Mouse (Mus musculus): ENCODE data around the gene Tuba4a.
A peak's percentile ranks its signal among the peaks of the same experiment; 100 is the strongest.
"Not testable (repeated sequence)": the region's sequence is repeated elsewhere in the genome, so short reads cannot be mapped to it uniquely, and the experiment has no call there.

Tuba4a gene

DNA sequence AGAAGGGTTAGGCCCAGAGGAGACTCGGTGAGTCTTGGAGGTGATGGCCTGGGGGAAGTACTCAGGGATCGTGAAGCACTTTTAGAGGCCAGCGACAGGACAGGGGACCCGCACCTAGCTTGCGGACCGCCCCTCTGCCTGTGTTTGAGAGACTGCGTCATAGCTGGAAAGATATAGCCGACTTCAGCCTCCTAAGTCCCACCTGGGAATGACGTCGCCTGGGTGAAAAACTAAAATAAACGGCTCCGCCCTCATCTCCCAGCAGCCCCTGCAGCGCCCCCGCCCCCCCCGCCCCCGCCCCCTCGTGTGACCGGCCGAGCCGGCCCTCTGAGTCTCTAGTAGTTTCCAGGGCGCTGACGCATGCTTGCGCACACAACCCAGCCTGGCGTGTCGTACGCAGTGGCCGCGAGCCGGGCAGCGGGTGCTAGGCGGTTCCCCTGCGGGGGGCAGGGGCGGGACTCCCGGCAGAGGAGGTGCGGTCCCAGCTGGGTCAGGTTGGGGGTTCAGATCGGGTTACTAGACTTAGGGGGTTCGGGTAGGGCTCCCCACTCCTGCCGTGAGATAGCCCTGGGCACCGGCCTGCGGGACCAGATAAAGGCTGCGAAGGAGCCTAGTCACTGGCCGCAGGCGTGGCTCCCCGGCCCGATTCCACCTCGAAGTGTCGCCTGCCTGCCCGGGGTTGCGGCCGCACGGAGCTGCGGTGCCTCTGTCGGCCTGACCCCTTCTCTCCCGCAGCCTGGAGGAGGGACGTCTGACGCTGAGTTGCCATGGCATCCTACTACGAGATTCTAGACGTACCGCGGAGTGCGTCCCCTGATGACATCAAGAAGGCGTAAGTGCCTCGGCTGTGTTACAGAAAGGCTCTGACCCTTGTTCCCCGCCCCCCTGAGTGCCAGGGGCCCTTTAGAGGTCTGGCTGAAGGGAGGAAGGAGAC is 16.7 kb upstream of the Tuba4a start, which contains the start of gene Dnajb2:
Gene Dnajb2, plus strand, starts transcription at position 290 of the 934 bp plus-strand sequence.
- DNase-seq (ENCODE audit: low spot score in 2 of 2) = peak; percentile 77 to 83

DNA sequence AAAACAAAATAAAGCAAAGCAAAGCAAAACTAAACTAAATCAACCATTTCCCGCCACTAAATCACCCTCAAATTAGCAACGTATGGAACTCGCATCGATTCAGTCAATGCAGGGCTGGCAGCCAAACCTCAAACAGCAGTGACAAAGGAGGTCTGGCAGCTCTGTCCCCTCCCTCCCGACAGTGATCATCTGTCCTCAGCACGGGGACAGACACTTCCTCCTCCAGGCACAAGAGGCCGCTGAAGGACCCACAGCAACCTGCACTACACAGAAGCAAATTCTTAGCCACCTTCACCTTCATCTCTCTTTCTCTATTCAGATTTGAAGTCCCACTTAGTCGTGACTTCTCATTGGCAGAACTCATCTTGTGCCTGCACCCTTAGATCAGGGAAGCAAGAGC is 14.9 kb upstream of the Tuba4a start:
- DNase-seq (ENCODE audit: low spot score in 2 of 2) = peak in 1 of 2 experiments; percentile 72

DNA sequence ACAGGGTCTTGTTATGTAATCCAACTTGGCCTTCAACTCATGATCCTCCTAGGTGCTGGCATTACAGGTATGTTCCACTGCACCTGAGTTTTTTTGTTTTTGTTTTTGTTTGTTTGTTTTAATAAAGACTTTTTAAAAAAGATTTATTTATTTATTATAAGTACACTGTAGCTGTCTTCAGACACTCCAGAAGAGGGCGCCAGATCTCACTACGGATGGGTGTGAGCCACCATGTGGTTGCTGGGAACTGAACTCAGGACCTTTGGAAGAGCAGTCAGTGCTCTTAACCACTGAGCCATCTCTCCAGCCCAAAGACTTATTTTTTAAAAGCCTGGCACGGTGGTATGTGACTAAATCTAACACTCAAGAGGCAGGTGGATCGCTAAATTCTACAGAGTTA is 12.8 kb upstream of the Tuba4a start:
- DNase-seq (ENCODE audit: low spot score in 2 of 2) = not testable (repeated sequence)

DNA sequence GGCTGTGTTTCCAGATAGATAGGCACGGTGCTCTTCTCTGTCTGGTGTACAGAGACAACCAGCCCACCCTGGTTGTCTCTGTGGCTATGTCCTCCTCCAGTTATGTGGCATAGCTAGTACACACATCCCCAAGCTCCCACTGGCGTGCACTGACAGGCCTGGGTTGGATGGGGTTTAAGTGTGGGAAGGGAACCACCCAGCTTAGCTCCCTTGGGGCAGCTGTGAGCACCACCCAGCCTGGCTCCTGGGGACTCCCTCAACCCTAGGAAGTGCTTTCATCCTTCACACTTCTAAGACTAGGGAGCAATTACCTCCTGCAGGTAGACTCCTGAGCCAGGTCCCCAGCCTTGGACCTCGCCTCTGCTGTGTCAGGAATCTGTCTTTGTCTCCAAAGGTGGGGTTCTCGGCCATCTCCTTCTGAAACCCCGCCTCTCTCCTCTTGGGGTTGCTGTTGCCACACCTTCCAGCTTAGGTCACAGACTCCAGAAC is 12.0 kb upstream of the Tuba4a start, which contains the start of gene A630095N17Rik:
Gene A630095N17Rik, minus strand, starts transcription at position 439 of the 489 bp plus-strand sequence.
- DNase-seq (ENCODE audit: low spot score in 2 of 2) = no peak

DNA sequence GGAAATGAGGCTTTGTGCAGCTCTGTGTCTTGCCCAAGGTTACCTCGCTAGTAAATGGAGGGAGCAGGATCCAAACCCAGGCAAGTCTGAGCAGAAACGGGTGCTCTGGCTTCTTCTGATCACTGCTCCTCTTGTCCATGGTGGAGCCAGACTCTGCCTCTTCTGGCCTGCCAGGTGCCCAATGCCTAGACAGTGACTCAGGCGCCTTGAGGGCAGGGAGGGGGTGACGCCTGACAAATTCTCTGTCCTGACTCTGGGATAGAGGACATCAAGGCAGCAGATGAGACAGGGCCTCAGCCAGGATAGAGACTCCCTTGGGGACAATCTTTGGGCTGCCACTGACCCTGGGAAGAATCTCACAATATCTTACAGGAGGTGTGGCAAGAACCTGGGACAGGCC is 11.6 kb upstream of the Tuba4a start:
- DNase-seq (ENCODE audit: low spot score in 2 of 2) = no peak

DNA sequence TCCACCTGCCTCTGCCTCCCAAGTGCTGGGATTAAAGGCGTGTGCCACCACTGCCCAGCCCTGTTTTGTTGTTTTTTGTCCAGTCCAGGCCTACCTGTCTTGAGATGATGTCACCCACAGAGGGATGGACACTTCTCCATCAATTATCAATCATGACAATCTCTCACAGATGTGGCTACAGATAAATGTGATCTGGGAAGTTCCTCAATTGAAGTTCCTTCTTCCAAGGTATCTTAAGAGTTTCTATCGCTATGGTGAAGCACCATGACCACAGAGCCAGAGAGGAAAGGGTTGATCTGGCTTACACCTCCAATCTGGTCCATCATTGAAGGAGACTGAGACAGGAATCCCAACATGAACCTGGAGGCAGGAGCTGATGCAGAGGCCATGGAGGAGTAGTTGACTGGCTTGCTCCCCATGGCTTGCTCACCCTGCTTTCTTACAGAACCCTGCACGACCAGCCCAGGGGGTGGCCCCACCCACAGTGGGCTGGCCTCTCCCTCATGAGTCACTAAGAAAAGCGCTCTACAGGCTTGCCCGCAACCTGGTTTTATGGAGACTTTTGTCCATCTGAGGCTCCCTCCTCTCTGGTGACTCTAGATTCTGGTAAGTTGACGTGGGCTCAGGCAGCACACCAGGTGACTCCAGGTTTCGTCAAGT is 10.8 kb upstream of the Tuba4a start:
- DNase-seq (ENCODE audit: low spot score in 2 of 2) = no peak

DNA sequence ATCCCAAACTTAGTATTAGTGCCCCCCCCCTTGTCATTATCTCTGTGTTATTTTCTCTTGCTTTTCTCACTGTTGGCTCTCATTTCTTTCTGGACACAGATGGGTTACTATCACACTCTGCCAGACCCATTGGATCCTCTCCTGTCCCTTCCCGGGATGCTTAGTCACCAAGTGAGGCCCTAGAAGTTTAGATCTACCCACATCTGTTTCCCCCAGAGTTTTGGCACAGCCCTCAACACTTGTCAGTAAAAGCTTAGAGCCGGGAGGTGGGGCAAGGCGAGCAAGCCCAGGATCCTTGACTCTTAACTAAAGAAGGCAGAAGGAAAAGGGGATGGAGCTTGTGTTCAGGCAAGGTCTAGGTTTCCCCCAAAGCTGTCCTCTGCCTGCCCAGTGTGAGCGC is 9.5 kb upstream of the Tuba4a start:
- no peak for DNase-seq (ENCODE audit: low spot score in 2 of 2)

DNA sequence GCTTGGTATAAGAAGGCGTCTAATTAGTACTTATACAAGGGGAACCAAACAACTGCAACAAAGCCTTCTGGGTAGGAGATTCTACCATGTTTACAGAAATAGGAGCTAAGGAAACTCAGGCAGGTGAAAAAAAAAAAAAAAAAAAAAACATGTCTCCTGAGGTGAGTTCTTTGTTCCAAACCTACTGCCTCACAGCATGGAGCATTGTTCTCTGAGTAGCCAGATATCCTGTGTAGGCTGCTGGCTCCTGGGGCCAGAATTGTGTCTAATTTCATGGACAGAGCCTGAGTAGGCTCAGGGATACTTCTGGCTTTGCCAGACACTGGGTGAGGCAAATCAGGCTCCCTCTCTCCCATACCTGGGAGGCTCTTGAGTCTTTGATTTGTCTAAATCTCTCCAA is 8.0 kb upstream of the Tuba4a start:
- no peak for DNase-seq (ENCODE audit: low spot score in 2 of 2)

DNA sequence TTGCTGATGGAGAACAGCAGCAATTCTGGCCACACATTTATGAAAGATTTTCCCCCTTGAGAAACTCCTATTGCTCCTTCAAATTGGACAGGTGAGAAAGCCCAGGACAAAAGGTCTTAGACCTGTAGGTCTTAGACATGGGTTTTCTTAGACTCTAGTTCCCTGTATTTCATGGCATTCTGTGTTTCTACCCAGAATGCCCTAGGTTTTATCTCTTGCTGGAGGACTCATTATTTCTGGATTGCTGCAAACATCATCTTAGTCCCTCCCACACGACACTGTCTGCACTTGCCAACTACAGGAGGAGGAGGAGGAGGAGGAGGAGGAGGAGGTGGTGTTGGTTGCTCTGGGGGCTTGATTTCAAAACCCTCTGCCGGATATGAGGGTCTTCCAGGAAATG is 6.5 kb upstream of the Tuba4a start:
- DNase-seq (ENCODE audit: low spot score in 2 of 2) = no peak

DNA sequence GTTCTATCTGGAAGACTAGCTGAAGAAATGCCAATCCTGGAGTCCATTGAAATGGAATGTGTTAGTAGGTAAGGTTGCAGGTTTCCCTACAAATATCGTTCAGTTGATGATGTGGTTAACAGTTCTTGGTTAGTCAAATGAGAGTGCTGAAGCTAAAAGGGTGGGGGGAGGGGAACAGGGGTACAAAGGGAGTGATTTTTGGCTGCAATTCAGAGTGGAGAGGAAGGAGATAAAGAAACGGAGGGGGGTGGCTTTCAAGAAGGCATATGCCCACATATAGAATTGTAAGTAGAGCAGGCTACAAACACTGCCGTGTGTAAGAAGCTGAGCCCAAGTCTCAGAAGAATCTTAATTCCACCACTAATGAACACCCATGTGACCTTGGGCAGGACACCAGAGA is 5.8 kb upstream of the Tuba4a start:
- DNase-seq (ENCODE audit: low spot score in 2 of 2) = no peak

DNA sequence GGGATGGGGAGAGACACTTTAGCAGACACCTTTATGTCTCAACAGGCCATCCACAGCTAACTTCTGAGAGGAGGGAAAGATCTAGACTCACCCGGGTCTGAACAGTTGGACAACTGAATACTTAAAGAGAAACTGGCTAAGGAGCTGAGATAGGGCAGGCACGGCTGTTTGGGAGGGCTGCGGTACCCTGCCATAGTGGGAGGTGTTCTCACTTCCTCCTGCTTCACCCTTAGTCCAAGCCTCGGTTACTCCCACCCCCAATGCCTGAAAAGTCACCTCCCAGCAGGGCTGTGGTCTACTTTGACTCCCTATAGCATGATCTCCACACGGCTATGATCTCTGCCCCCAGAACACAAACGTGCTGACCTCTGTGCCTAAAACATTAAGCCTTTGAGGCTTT is 3.9 kb upstream of the Tuba4a start:
- no peak for DNase-seq (ENCODE audit: low spot score in 2 of 2)

DNA sequence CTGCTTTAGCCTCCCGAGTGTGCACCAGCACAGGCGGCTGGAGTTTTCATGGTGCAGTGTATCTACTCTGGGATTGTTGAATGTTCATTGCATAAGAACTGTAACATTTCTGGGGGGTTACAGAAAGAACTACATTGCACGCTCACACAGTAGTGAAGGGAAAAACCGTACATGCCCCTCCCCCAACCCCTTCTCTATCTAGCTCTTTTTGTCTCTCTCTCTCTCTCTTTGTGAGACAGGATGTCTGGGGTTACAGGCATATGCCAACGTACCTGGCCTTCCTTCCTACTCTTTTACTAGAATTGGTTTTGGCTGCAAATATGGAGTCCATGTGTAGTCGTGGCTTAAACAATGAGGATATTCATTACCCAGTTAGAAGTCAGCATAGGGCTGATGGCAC is 3.3 kb upstream of the Tuba4a start:
- no peak for DNase-seq (ENCODE audit: low spot score in 2 of 2)

DNA sequence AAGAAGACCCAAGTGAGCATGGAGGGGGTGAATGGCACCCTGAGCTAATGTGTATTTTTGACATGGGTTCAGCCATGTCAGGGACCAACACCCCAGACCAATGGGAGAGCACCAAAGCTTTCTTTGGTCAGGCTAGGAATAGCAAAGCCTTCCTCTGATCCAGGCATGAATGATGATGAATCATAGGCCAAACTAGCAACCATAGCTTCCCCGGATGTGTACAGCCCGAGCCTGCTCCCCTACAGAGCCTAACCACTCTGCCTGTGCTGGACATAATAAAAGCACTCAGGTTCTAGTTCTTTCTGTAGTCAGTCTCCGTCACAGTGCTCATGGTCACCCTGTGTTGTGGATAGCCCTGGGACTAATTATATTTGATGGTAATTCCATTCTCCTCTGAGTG is 1.9 kb upstream of the Tuba4a start:
- no peak for DNase-seq (ENCODE audit: low spot score in 2 of 2)

DNA sequence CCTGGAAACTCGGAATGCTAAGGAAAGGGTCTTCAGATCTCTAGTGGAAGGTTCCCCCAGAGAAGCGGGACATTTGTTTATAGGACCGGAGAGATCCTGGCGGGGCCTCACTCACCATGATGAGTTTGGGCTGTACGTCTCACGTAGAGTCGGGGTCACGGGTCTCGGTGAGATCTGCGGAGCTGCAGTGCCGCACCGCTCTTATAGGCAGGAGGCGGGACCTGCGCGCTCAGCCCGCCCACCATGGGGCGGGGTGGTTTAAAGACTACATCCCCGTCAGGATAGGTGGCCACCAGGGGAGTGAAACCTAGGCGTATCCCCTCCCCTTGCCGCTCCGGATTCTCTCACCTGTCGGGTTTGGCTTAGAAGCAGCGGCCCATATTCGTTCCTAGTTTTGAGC is 587 bp downstream of the Tuba4a start:
- DNase-seq (ENCODE audit: low spot score in 2 of 2) = peak; percentile 90 to 92

DNA sequence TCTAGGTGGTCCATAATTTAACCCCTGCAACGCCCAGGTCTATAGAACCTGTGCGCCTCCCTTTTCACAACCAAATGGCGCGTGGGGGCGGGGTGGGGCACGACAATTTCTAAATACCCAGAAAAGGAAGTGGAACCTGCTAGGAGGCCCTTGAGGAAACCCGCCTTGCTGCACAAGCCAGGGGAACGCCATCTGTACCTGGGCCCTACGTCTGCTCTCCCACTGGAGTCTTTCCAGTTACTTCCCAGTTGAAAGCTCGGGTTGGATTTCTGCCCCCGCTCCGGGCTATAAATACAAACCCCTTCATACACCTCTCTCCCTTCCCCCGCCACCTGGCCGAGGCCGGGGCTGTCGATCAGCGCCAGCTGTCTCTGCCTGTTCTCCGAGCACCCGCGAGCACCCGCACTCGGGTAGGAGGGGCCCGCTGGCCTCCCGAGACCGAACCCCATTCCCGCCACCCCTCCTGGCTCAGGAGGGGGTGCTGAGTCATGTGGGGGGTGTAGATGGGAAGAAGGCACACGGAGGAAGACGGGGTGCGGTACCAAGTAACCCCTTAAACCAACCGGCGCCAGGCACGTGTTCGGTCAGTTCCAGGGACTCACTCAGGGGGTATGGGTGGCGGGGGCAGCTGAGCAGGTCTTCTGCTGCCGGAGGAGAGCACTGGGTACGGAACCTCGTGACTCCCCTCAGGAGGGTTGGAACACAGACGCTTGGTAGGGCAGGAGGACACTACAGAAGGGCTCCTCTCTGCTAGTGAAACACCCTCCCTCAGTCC is 1.3 kb downstream of the Tuba4a start:
- DNase-seq (ENCODE audit: low spot score in 2 of 2) = peak; percentile 71 to 77

DNA sequence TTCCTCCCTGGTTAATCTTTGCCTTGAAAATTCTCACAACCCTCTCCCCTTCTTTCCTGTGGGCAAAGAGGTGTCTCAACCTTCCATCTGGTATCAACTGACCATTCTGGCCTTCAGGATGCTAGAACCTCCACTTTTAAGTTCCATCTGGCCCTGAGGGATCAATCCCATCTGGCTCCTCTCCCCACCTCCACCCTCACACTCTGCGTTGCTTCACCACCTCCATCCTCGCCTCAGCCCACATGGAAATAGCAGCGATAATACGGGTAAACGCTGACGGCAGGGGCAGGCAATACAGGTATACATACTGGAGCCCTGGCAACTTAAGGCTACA is 1.8 kb downstream of the Tuba4a start:
- DNase-seq (ENCODE audit: low spot score in 2 of 2) = no peak

DNA sequence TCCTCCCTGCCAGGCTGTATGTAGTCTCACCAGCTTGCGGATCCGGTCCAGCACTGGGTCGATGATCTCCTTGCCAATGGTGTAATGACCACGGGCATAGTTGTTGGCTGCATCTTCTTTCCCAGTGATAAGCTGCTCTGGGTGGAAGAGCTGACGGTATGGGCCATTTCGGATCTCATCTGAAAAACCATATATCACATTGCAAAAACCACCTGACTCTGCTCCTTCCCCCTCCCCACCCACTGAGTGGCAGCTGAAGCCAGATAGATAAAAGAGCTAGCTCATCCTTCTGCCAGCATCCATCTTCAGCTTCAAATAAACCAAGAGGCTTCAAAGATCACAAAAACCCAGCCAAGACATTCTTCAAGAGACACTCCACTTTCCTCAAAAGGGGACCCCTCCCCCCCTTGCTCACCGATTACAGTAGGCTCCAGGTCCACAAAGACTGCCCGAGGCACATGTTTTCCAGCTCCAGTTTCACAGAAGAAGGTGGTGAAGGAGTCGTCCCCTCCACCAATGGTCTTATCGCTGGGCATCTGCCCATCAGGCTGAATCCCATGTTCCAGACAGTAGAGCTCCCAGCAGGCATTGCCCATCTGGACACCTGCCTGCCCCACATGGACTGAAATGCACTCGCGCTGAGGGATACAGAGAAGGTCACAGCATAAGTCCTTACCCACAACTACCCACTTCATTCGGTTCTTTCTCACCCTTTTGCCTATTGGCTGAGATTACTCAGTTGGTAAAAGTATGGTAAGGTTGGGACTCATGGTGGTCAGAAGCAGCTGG is 2.7 kb downstream of the Tuba4a start:
- no peak for DNase-seq (ENCODE audit: low spot score in 2 of 2)

DNA sequence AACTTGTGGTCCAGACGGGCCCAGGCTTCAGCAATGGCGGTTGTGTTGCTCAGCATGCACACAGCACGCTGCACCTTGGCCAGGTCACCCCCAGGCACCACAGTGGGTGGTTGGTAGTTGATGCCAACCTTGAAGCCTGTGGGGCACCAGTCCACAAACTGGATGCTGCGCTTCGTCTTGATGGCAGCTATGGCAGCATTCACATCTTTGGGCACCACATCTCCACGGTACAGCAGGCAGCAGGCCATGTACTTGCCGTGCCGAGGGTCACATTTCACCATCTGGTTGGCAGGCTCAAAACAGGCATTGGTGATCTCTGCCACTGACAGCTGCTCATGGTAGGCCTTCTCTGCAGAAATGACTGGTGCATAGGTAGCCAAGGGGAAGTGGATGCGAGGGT is 3.9 kb downstream of the Tuba4a start:
- DNase-seq (ENCODE audit: low spot score in 2 of 2) = no peak

DNA sequence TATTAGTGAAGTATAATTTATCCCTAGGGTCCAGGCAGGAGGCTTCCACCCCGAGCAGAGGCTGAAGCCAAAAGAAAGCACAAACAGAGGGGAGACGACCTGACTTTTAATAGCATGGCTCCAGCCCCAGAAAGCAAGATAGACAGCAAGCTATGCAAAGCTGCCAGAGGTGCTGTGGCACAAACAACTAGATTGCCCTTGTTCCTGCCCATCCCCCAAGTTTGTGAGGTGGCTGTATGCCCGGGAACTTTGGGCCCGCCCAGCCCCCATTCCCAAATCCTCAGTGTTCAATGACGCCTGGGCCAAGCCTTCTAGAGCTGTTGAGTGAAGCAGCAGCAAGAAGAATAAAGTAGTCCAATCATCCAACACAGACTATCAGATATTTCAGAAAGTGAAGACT is 4.8 kb downstream of the Tuba4a start:
- DNase-seq (ENCODE audit: low spot score in 2 of 2) = peak in 1 of 2 experiments; percentile 50

DNA sequence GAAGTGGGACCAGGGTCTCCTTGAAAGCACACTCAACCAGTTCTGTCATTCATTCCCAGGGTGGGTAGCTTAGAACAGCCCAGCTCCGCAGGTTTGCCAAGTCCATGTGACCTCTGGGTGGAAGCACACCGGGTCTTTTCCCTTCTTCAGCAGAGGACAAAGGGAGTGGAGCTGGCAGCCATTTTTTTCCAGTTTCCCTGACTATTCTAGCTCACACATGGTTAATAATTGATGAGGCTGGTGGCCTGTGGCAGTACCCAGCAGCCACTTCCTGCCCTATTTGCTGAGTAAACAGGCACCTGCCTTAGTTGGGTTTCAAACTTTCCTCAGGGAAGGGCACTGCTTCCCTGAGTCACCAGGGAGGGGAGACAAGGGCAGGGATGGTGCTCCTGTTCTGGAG is 5.2 kb downstream of the Tuba4a start:
- DNase-seq (ENCODE audit: low spot score in 2 of 2) = no peak

DNA sequence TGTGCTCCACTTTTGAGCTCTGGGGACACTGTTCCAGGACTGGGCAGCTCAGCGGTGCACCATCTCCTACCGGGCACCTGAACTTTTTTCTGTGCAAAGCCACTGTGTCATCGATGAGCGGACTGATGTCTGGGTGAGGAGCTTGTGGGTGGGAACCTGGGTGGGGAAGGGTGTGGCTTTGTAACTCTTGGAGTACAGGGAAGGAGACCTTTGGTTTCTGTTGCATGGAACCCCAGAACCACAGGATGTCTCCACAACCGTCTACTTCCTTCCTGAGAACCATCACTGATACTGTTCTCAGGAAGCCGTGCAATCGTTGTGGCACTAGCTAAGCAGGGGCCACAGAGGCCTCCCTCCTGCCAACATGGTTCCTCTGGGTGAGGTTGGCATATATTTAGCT is 6.6 kb downstream of the Tuba4a start:
- no peak for DNase-seq (ENCODE audit: low spot score in 2 of 2)

Data from right cerebral cortex, postnatal 36 days (tissue).